Mouse (Mus musculus): Measurements from ENCODE around the gene 5330417C22Rik.

GRCm38 (mm10) chr3:108513465-108513864 lies 22.9 kb downstream of the 5330417C22Rik start:
- no peak for TF ChIP-seq MYOD1 (IDR thresholded peaks at IDR 0.05; ENCODE audit: control insufficient read depth, insufficient read length, low read depth)
- no peak for TF ChIP-seq CTCF (IDR thresholded peaks at IDR 0.05; ENCODE audit: control insufficient read depth, insufficient read depth, insufficient read length)
